Mouse (Mus musculus) C2C12 (cell line): Measurements from ENCODE around the gene Kdm4b.

Experiments used
- CEBPB ChIP-seq: IDR thresholded peaks from one replicate; pipeline ENCODE4 v1.6.1; 2011; ENCODE audit warnings: low read depth, mild to moderate bottlenecking, control low read depth, moderate library complexity
- CTCF ChIP-seq: IDR thresholded peaks from one replicate; pipeline ENCODE4 v1.5.1; 2011; ENCODE audit not compliant: control insufficient read depth, insufficient read depth, insufficient read length
- MAX ChIP-seq: IDR thresholded peaks from one replicate; pipeline ENCODE4 v1.6.1; 2011; ENCODE audit warnings: mild to moderate bottlenecking, control low read depth

- TF ChIP-seq CTCF = no peak
- TF ChIP-seq CEBPB = no peak
- no peak for TF ChIP-seq MAX
Measured at GRCm38 (mm10) chr17:56283316-56283715, 42.5 kb upstream of the Kdm4b start.
